ENCODE assay signal across 8 mouse cellular contexts in genomic region chrX:135008021-135008420, GRCm38 (mm10). TPM values are rescaled to one million over a fixed set of nuclear protein-coding genes. Genes with fewer than 3 reads are reported as not detected.
DNase-seq lines count a peak whose midpoint lies in the region; ATAC-seq and TF ChIP-seq lines count a peak whose summit lies in the region.

No protein-coding gene starts in this region.

- H3K4me1 ChIP-seq in hindbrain, embryonic 10.5 days (replicated peaks), result 0 out of 2 replicates have a peak, but pooled peaks cover 7% of the 10 kb centered on the region
- no peaks in the 10 kb centered on the region for H3K4me1 ChIP-seq in lung, embryonic 16.5 days (replicated peaks; ENCODE audit: control insufficient read depth, insufficient read depth, low read length)
- no peaks in the 10 kb centered on the region for H3K4me1 ChIP-seq in stomach, postnatal 0 days (replicated peaks; ENCODE audit: control insufficient read depth, insufficient read depth)

- H3K4me3 ChIP-seq in hindbrain, embryonic 10.5 days, result peak overlapping the region; percentile 66
- peak overlapping the region; percentile 65 for H3K4me3 ChIP-seq in lung, embryonic 16.5 days (ENCODE audit: low read length)
- peak overlapping the region; percentile 59 for H3K4me3 ChIP-seq in stomach, postnatal 0 days (ENCODE audit: low read depth, low read length)

- no peaks in the 10 kb centered on the region for H3K36me3 ChIP-seq in hindbrain, embryonic 10.5 days
- no peaks in the 10 kb centered on the region for H3K36me3 ChIP-seq in lung, embryonic 16.5 days (ENCODE audit: control insufficient read depth, insufficient read depth, low read length)
- no peaks in the 10 kb centered on the region for H3K36me3 ChIP-seq in stomach, postnatal 0 days (ENCODE audit: control insufficient read depth, insufficient read depth, low read length)

- no peak for TF ChIP-seq POLR2A in brain, embryonic 14.5 days (IDR thresholded peaks at IDR 0.05; ENCODE audit: borderline replicate concordance, extremely low read depth, insufficient read depth, insufficient read length, poor library complexity, severe bottlenecking)

- TF ChIP-seq EP300 in stomach, postnatal 0 days (optimal IDR thresholded peaks at IDR 0.05), result no peak

- H3K27me3 ChIP-seq in hindbrain, embryonic 10.5 days (ENCODE audit: insufficient read depth, poor library complexity, severe bottlenecking), result peaks cover 43% of the 10 kb centered on the region
- H3K27me3 ChIP-seq in lung, embryonic 16.5 days (ENCODE audit: control insufficient read depth, insufficient read depth, low read depth, low read length), result no peaks in the 10 kb centered on the region
- no peaks in the 10 kb centered on the region for H3K27me3 ChIP-seq in stomach, postnatal 0 days (ENCODE audit: control insufficient read depth, insufficient read depth, low read length)

- peak; percentile 24 for DNase-seq in kidney, adult 9 months
- DNase-seq in kidney, adult 11 months, result no peak
- DNase-seq in brain, embryonic 14.5 days (ENCODE audit: low read depth), result peak; percentile 18
- DNase-seq in hindbrain, embryonic 10.5 days (ENCODE audit: low spot score), result peak; percentile 2
- no peak for DNase-seq in stomach, postnatal 0 days (ENCODE audit: low spot score)
- no peak for DNase-seq in testis, postnatal 10 days (ENCODE audit: low spot score)
- DNase-seq in adrenal gland, adult 18-20 months (ENCODE audit: low spot score in 2 of 2), result no peak

- no peak overlapping the region for H3K9ac ChIP-seq in lung, embryonic 16.5 days (ENCODE audit: low read length)
- no peak overlapping the region for H3K9ac ChIP-seq in stomach, postnatal 0 days (ENCODE audit: low read length)

- no peak for TF ChIP-seq CTCF in brain, embryonic 14.5 days (IDR thresholded peaks at IDR 0.05; ENCODE audit: borderline replicate concordance, extremely low read depth, insufficient read depth, insufficient read length)
- TF ChIP-seq CTCF in stomach, postnatal 0 days (IDR thresholded peaks at IDR 0.05; ENCODE audit: low read depth), result no peak

- peak overlapping the region; percentile 59 for H3K4me2 ChIP-seq in lung, embryonic 16.5 days (ENCODE audit: low read depth, low read length)
- H3K4me2 ChIP-seq in stomach, postnatal 0 days (replicated peaks; ENCODE audit: low read depth), result peak overlapping the region; percentile 44

- ATAC-seq in lung, embryonic 16.5 days (ENCODE audit: low read depth), result peak; percentile 47
- no peak for ATAC-seq in stomach, postnatal 0 days (ENCODE audit: low FRiP score, low TSS enrichment)

- H3K27ac ChIP-seq in hindbrain, embryonic 10.5 days, result peak overlapping the region; percentile 97
- H3K27ac ChIP-seq in lung, embryonic 16.5 days (ENCODE audit: low read length), result peak overlapping the region; percentile 92
- H3K27ac ChIP-seq in stomach, postnatal 0 days (replicated peaks), result no peak overlapping the region

- WGBS in hindbrain, embryonic 10.5 days, result 36% methylated on average over 5 of the region's 5 CpGs
- 10% methylated on average over 5 of the region's 5 CpGs for WGBS in lung, embryonic 16.5 days
- whole genome bisulfite sequencing in stomach, postnatal 0 days, result 27% methylated on average over 5 of the region's 5 CpGs

- H3K9me3 ChIP-seq in hindbrain, embryonic 10.5 days, result no peaks in the 10 kb centered on the region
- no peaks in the 10 kb centered on the region for H3K9me3 ChIP-seq in lung, embryonic 16.5 days (ENCODE audit: control insufficient read depth, low read length)
- no peaks in the 10 kb centered on the region for H3K9me3 ChIP-seq in stomach, postnatal 0 days (ENCODE audit: control insufficient read depth, low read length)

RNA-seq across cellular contexts. Expression of gene Zmat1, which starts 1.0 kb away (rescaled TPM):
- polyA plus RNA-seq in brain, embryonic 14.5 days (2012; rRNA removed), result 1.3 and 4.5 TPM in 2 replicates
- 4.1 and 4.2 TPM in 2 replicates for polyA plus RNA-seq in hindbrain, embryonic 10.5 days (2016; fragmentation: Nextera tagmentation; extraction: Ambion mirVana)
- polyA plus RNA-seq in lung, embryonic 16.5 days (2015; fragmentation: Nextera tagmentation; extraction: Ambion mirVana), result 6.5 TPM in 2 replicates
- 2.2 TPM in 2 replicates for polyA plus RNA-seq in stomach, postnatal 0 days (2015; fragmentation: Nextera tagmentation; extraction: Ambion mirVana)
- 1 to 10 TPM; 6.4 to 8.0 TPM for total RNA-seq in adrenal gland, adult 18-20 months (2021)

RNA-seq across cellular contexts. Expression of gene Nxf2, which starts 43.5 kb away (rescaled TPM):
- polyA plus RNA-seq in brain, embryonic 14.5 days (2012; rRNA removed), result 0.15 and 0.22 TPM in 2 replicates
- 0.61 and 0.70 TPM in 2 replicates for polyA plus RNA-seq in hindbrain, embryonic 10.5 days (2016; fragmentation: Nextera tagmentation; extraction: Ambion mirVana)
- 0.88 and 1.2 TPM in 2 replicates for polyA plus RNA-seq in lung, embryonic 16.5 days (2015; fragmentation: Nextera tagmentation; extraction: Ambion mirVana)
- polyA plus RNA-seq in stomach, postnatal 0 days (2015; fragmentation: Nextera tagmentation; extraction: Ambion mirVana), result 0.15 and 0.16 TPM in 2 replicates
- not detected for total RNA-seq in adrenal gland, adult 18-20 months (2021)

Comparison
In these comparisons a context has a peak if more than half of its experiments do, and no peak if none do; other contexts are left out.
1. DNase-seq: peak in kidney, adult 9 months (single experiment), brain, embryonic 14.5 days (single experiment) and hindbrain, embryonic 10.5 days (single experiment); none in kidney, adult 11 months (single experiment), stomach, postnatal 0 days (single experiment), testis, postnatal 10 days (single experiment) and adrenal gland, adult 18-20 months (0 of 2).
2. Peak in every context shown above with its lines, with median percentiles within 50 percentile points of each other: H3K4me3 ChIP-seq.